Mouse (Mus musculus) hindbrain, embryonic 14.5 days (tissue): Measurements from ENCODE around the gene Cdt1. TPM values are rescaled to one million over a fixed set of nuclear protein-coding genes. Genes with fewer than 3 reads are reported as not detected.

Source experiments
- ATAC-seq: fragments of 200-750 bp; cut with Nextera tagmentation; 2 replicates; pipeline ENCODE4 v1.8.0; 2017; ENCODE audit warnings: moderate number of reproducible peaks, mild to moderate bottlenecking, moderate TSS enrichment, moderate library complexity; ENCODE audit not compliant: low FRiP score
- DNase-seq: peaks from one replicate; pipeline ENCODE4 v3.0.0-alpha.2; 2015; ENCODE audit warnings: low spot score
- H3K27ac ChIP-seq: fragments of 300-500 bp; sonication (generic); 2 replicates; pipeline ENCODE4 v1.5.1; 2014; ENCODE audit warnings: mild to moderate bottlenecking, moderate library complexity
- H3K27me3 ChIP-seq: fragments of 300-500 bp; sonication (generic); 2 replicates; pipeline ENCODE4 v1.6.1; 2014; ENCODE audit warnings: mild to moderate bottlenecking, low read length, mixed read lengths; ENCODE audit not compliant: control insufficient read depth, insufficient read depth
- H3K36me3 ChIP-seq: fragments of 300-500 bp; sonication (generic); replicated peaks from 2 replicates; pipeline ENCODE4 v1.6.1; 2014; ENCODE audit not compliant: control insufficient read depth, insufficient read depth
- H3K4me1 ChIP-seq: fragments of 300-500 bp; sonication (generic); replicated peaks from 2 replicates; pipeline ENCODE4 v1.6.1; 2014; ENCODE audit warnings: antibody characterized with exemption, low read length, mixed read lengths; ENCODE audit not compliant: control insufficient read depth, insufficient read depth
- H3K4me2 ChIP-seq: fragments of 300-500 bp; sonication (generic); replicated peaks from 2 replicates; pipeline ENCODE4 v1.6.1; 2014; ENCODE audit warnings: mild to moderate bottlenecking, moderate library complexity
- H3K4me3 ChIP-seq: fragments of 300-500 bp; sonication (generic); replicated peaks from 2 replicates; pipeline ENCODE4 v1.5.1; 2014; ENCODE audit warnings: mild to moderate bottlenecking, low read length
- H3K9ac ChIP-seq: fragments of 300-500 bp; sonication (generic); 2 replicates; pipeline ENCODE4 v1.6.1; 2014
- H3K9me3 ChIP-seq: fragments of 300-500 bp; sonication (generic); 2 replicates; pipeline ENCODE4 v1.6.1; 2016; ENCODE audit warnings: low read length; ENCODE audit not compliant: control insufficient read depth
- WGBS: fragments of 180-500 bp; shearing (Covaris S2); extraction: QIAGEN DNeasy Blood & Tissue Kit; methylation state at CpG from one replicate; pipeline ENCODE4 v1.1.7; 2014; 5-methylcytosine and 5-hydroxymethylcytosine counted together
- polyA plus RNA-seq: library from polyadenylated mRNA; unstranded; fragments of >200 nt; fragmentation: Nextera tagmentation; extraction: Ambion mirVana; gene quantifications from 2 replicates; pipeline ENCODE4 v1.2.1, GENCODE M21; 2014

Gene Cdt1
- polyA plus RNA-seq, 1 experiment from 2014 or later: 6.2 TPM

- DNase-seq (no peak), ATAC-seq (no peak)
- Histone ChIP-seq H3K36me3 (no peaks in the 10 kb centered on the region), H3K4me1 (0 out of 2 replicates have a peak, but pooled peaks cover 8% of the 10 kb centered on the region), H3K27me3 (peaks cover 32% of the 10 kb centered on the region), H3K9me3 (no peaks in the 10 kb centered on the region), H3K4me2 (no peak overlapping the region), H3K27ac (no peak overlapping the region), H3K9ac (no peak overlapping the region), H3K4me3 (no peak overlapping the region)
- 31% methylated on average over 5 of the region's 5 CpGs for WGBS
Observed at GRCm38 (mm10) chr8:122547815-122548214, 20.0 kb upstream of the Cdt1 start.

DNA sequence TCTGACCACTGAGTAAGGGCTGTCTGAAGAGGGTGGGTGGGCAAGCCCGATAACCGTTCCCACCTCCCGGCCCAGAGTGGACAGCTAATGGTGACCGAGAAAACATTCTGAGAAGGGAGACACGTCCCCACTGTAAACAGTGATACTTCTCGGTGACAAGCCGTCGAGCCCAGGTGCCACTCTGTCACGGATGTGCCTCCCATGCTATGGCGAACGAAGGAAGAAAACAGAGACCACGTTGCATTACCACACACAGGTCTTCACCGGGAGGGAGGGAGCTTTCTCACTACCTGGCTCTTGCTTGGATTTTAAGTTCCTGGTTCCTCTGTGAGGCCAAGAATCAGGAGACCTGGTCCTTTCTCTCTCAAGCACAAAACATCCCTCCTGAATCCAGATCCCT is 19.5 kb upstream of the Cdt1 start:
- WGBS: 71% methylated on average over 13 of the region's 13 CpGs
- no peaks in the 10 kb centered on the region for H3K36me3 ChIP-seq
- no peak overlapping the region for H3K4me2 ChIP-seq
- H3K4me3 ChIP-seq: no peak overlapping the region
- no peak overlapping the region for H3K27ac ChIP-seq
- no peaks in the 10 kb centered on the region for H3K9me3 ChIP-seq
- ATAC-seq: no peak
- H3K27me3 ChIP-seq: peaks cover 32% of the 10 kb centered on the region
- 0 out of 2 replicates have a peak, but pooled peaks cover 8% of the 10 kb centered on the region for H3K4me1 ChIP-seq
- no peak for DNase-seq
- no peak overlapping the region for H3K9ac ChIP-seq

DNA sequence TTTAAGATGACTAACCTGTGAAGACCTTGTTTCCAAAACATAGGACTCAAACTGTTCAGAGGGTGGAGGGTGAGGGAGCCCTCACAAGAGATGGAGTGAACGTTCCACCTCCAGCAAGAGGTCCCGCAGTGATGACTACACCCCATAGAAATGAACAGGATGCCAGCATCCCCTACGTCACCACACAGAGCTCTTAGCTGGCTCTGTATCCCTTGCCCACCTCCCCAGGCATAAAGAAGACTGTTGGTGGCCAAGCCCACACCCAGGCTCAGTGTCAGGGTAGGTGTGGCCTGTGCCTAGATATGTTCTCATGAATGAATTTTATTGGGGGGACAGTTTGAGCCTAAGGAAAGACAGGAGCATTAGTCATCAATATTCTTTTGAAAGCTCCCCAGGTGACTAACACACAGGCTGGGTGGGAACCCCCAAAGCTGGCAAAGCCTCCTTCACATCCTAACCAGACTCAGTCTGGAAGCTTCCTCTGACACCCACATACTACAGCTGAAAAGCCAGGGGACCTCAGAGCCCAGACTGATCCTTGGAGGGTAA is 18.9 kb upstream of the Cdt1 start:
- H3K9me3 ChIP-seq: no peaks in the 10 kb centered on the region
- no peak overlapping the region for H3K27ac ChIP-seq
- H3K36me3 ChIP-seq: no peaks in the 10 kb centered on the region
- H3K27me3 ChIP-seq: peaks cover 32% of the 10 kb centered on the region
- WGBS: 83% methylated on average over 3 of the region's 3 CpGs
- H3K9ac ChIP-seq: no peak overlapping the region
- ATAC-seq: no peak
- 0 out of 2 replicates have a peak, but pooled peaks cover 8% of the 10 kb centered on the region for H3K4me1 ChIP-seq
- no peak for DNase-seq
- no peak overlapping the region for H3K4me3 ChIP-seq
- H3K4me2 ChIP-seq: no peak overlapping the region

GRCm38 (mm10) chr8:122550234-122550994 is 17.4 kb upstream of the Cdt1 start:
- no peak for DNase-seq
- no peak overlapping the region for H3K27ac ChIP-seq
- 3% methylated on average over 52 of the region's 52 CpGs for WGBS

GRCm38 (mm10) chr8:122550995-122551264 is 16.9 kb upstream of the Cdt1 start:
- ATAC-seq (no peak; the same call in 1 of the 2 replicates), DNase-seq (no peak)
- H3K27me3 ChIP-seq: peaks cover 32% of the 10 kb centered on the region
- H3K27ac ChIP-seq: no peak overlapping the region
- WGBS: under 1% methylated on average over 27 of the region's 43 CpGs
- no peaks in the 10 kb centered on the region for H3K36me3 ChIP-seq
- peak overlapping the region; percentile 64 for H3K9ac ChIP-seq
- peak overlapping the region; percentile 51 for H3K4me3 ChIP-seq
- H3K4me2 ChIP-seq: peak overlapping the region; percentile 88
- no peaks in the 10 kb centered on the region for H3K9me3 ChIP-seq
- H3K4me1 ChIP-seq: 0 out of 2 replicates have a peak, but pooled peaks cover 8% of the 10 kb centered on the region

More at GRCm38 (mm10) chr8:122550234-122550994, 17.4 kb upstream of the Cdt1 start:
- Histone ChIP-seq H3K9ac (peak overlapping the region; percentile 64), H3K4me3 (peak overlapping the region; percentile 51), H3K9me3 (no peaks in the 10 kb centered on the region), H3K27me3 (peaks cover 32% of the 10 kb centered on the region), H3K4me1 (0 out of 2 replicates have a peak, but pooled peaks cover 8% of the 10 kb centered on the region), H3K36me3 (no peaks in the 10 kb centered on the region), H3K4me2 (peak overlapping the region; percentile 88)
- 0 out of 2 replicates have a peak, but pooled peaks have one; percentile 24 for ATAC-seq

GRCm38 (mm10) chr8:122551265-122552051 is 16.4 kb upstream of the Cdt1 start, which contains the start of gene Piezo1:
Piezo1 (minus strand) TSS chr8:122551329.
- no peak; the same call in 1 of the 2 replicates for ATAC-seq
- peak; percentile 69 for DNase-seq

GRCm38 (mm10) chr8:122554786-122555185 is 13.0 kb upstream of the Cdt1 start:
- 84% methylated on average over 6 of the region's 6 CpGs for WGBS
- DNase-seq (no peak), ATAC-seq (no peak)
- Histone ChIP-seq H3K9me3 (no peaks in the 10 kb centered on the region), H3K9ac (no peak overlapping the region), H3K4me2 (no peak overlapping the region), H3K4me1 (0 out of 2 replicates have a peak, but pooled peaks cover 3% of the 10 kb centered on the region), H3K36me3 (no peaks in the 10 kb centered on the region), H3K27me3 (peaks cover 20% of the 10 kb centered on the region), H3K4me3 (no peak overlapping the region), H3K27ac (no peak overlapping the region)

More at GRCm38 (mm10) chr8:122551265-122552051, 16.4 kb upstream of the Cdt1 start, which contains the start of gene Piezo1:
- Histone ChIP-seq H3K27ac (no peak within 1 kb of the TSS), H3K36me3 (no peaks in the 10 kb centered on the region), H3K9ac (peak within 1 kb of the TSS; percentile 64), H3K4me3 (peak within 1 kb of the TSS; percentile 51), H3K4me2 (peak within 1 kb of the TSS; percentile 88), H3K4me1 (0 out of 2 replicates have a peak, but pooled peaks cover 8% of the 10 kb centered on the region), H3K9me3 (no peaks in the 10 kb centered on the region), H3K27me3 (peaks cover 32% of the 10 kb centered on the region)
- 14% methylated on average over 44 of the region's 56 CpGs for WGBS

GRCm38 (mm10) chr8:122556030-122557009 is 11.5 kb upstream of the Cdt1 start:
- H3K4me2 ChIP-seq: no peak overlapping the region
- WGBS: 62% methylated on average over 12 of the region's 12 CpGs
- H3K27me3 ChIP-seq: peaks cover 6% of the 10 kb centered on the region
- DNase-seq (no peak), ATAC-seq (no peak)
- H3K4me1 ChIP-seq: no peaks in the 10 kb centered on the region
- no peaks in the 10 kb centered on the region for H3K9me3 ChIP-seq
- H3K36me3 ChIP-seq: no peaks in the 10 kb centered on the region
- H3K27ac ChIP-seq: no peak overlapping the region
- H3K9ac ChIP-seq: no peak overlapping the region
- no peak overlapping the region for H3K4me3 ChIP-seq
